Mouse (Mus musculus): ENCODE results near the gene Gm45713. TPM values are rescaled to one million over a fixed set of nuclear protein-coding genes. Genes with fewer than 3 reads are reported as not detected.

Gm45713 gene
- polyA plus RNA-seq, 1 experiment from 2014 or later = 0.20 TPM

- H3K4me3 ChIP-seq = peak within 1 kb of the TSS; percentile 66
- peak within 1 kb of the TSS; percentile 89 for H3K27ac ChIP-seq
- H3K9me3 ChIP-seq = no peaks in the 10 kb centered on the region
- H3K4me1 ChIP-seq = peaks cover 33% of the 10 kb centered on the region
- peak within 1 kb of the TSS; percentile 88 for H3K9ac ChIP-seq
- WGBS = under 1% methylated on average over 16 of the region's 16 CpGs
- peak; percentile 88 for ATAC-seq (ENCODE audit: insufficient number of reproducible peaks, insufficient read depth, low FRiP score, low TSS enrichment, low read depth)
- H3K36me3 ChIP-seq = peaks cover 35% of the 10 kb centered on the region
- peak within 1 kb of the TSS; percentile 76 for H3K4me2 ChIP-seq
- H3K27me3 ChIP-seq = no peaks in the 10 kb centered on the region
Observed at GRCm38 (mm10) chr7:45092048-45092447, 44.0 kb downstream of the Gm45713 start, which contains the start of gene Rcn3. Rcn3 (minus strand) TSS chr7:45092221.

GRCm38 (mm10) chr7:45091001-45091990 is 44.7 kb downstream of the Gm45713 start:
- peak overlapping the region; percentile 88 for H3K9ac ChIP-seq
- 0 out of 2 replicates have a peak, but pooled peaks have one; percentile 26 for ATAC-seq (ENCODE audit: insufficient number of reproducible peaks, insufficient read depth, low FRiP score, low TSS enrichment, low read depth)
- H3K9me3 ChIP-seq = no peaks in the 10 kb centered on the region
- peak overlapping the region; percentile 66 for H3K4me3 ChIP-seq
- H3K27me3 ChIP-seq = no peaks in the 10 kb centered on the region
- peaks cover 33% of the 10 kb centered on the region for H3K4me1 ChIP-seq
- 10% methylated on average over 35 of the region's 35 CpGs for WGBS
- H3K36me3 ChIP-seq = peaks cover 38% of the 10 kb centered on the region
- H3K27ac ChIP-seq = peak overlapping the region; percentile 89
- H3K4me2 ChIP-seq = peak overlapping the region; percentile 76

GRCm38 (mm10) chr7:45090251-45090977 is 45.6 kb downstream of the Gm45713 start:
- H3K4me3 ChIP-seq = peak overlapping the region; percentile 66
- peak overlapping the region; percentile 89 for H3K27ac ChIP-seq
- H3K9ac ChIP-seq = peak overlapping the region; percentile 88
- WGBS = 75% methylated on average over 13 of the region's 13 CpGs
- peaks cover 43% of the 10 kb centered on the region for H3K36me3 ChIP-seq
- no peaks in the 10 kb centered on the region for H3K9me3 ChIP-seq
- no peaks in the 10 kb centered on the region for H3K27me3 ChIP-seq
- no peak for ATAC-seq (ENCODE audit: insufficient number of reproducible peaks, insufficient read depth, low FRiP score, low TSS enrichment, low read depth)
- H3K4me2 ChIP-seq = peak overlapping the region; percentile 76
- H3K4me1 ChIP-seq = peaks cover 33% of the 10 kb centered on the region

- no peak overlapping the region for H3K9ac ChIP-seq
- no peak for ATAC-seq (ENCODE audit: insufficient number of reproducible peaks, insufficient read depth, low FRiP score, low TSS enrichment, low read depth)
- no peak overlapping the region for H3K4me3 ChIP-seq
- H3K27me3 ChIP-seq = no peaks in the 10 kb centered on the region
- H3K4me1 ChIP-seq = peaks cover 21% of the 10 kb centered on the region
- WGBS = 93% methylated on average over 17 of the region's 17 CpGs
- peaks cover 57% of the 10 kb centered on the region for H3K36me3 ChIP-seq
- no peak overlapping the region for H3K27ac ChIP-seq
- H3K4me2 ChIP-seq = no peak overlapping the region
- no peaks in the 10 kb centered on the region for H3K9me3 ChIP-seq
Observed at GRCm38 (mm10) chr7:45088597-45088996, 47.4 kb downstream of the Gm45713 start.

GRCm38 (mm10) chr7:45086084-45086483 is 49.9 kb downstream of the Gm45713 start:
- H3K4me2 ChIP-seq = no peak overlapping the region
- H3K9me3 ChIP-seq = no peaks in the 10 kb centered on the region
- H3K27ac ChIP-seq = no peak overlapping the region
- H3K4me1 ChIP-seq = peaks cover 22% of the 10 kb centered on the region
- H3K9ac ChIP-seq = no peak overlapping the region
- ATAC-seq (ENCODE audit: insufficient number of reproducible peaks, insufficient read depth, low FRiP score, low TSS enrichment, low read depth) = no peak
- no peak overlapping the region for H3K4me3 ChIP-seq
- peaks cover 79% of the 10 kb centered on the region for H3K36me3 ChIP-seq
- WGBS = 79% methylated on average over 4 of the region's 4 CpGs
- H3K27me3 ChIP-seq = no peaks in the 10 kb centered on the region

GRCm38 (mm10) chr7:45083300-45083890 is 52.6 kb downstream of the Gm45713 start:
- Histone ChIP-seq H3K4me3 (no peak overlapping the region), H3K27me3 (no peaks in the 10 kb centered on the region), H3K4me1 (peaks cover 15% of the 10 kb centered on the region), H3K36me3 (peaks cover 72% of the 10 kb centered on the region), H3K4me2 (no peak overlapping the region), H3K9me3 (no peaks in the 10 kb centered on the region), H3K9ac (peak overlapping the region; percentile 36; the same call in 1 of the 2 replicates), H3K27ac (peak overlapping the region; percentile 80)
- ATAC-seq (ENCODE audit: insufficient number of reproducible peaks, insufficient read depth, low FRiP score, low TSS enrichment, low read depth) = no peak; the same call in 1 of the 2 replicates
- WGBS = 84% methylated on average over 22 of the region's 22 CpGs

GRCm38 (mm10) chr7:45082401-45083299 is 53.4 kb downstream of the Gm45713 start:
- H3K36me3 ChIP-seq = peaks cover 67% of the 10 kb centered on the region

GRCm38 (mm10) chr7:45081016-45081415 is 55.0 kb downstream of the Gm45713 start:
- WGBS = 45% methylated on average over 5 of the region's 5 CpGs
- H3K9me3 ChIP-seq = no peaks in the 10 kb centered on the region
- no peak overlapping the region for H3K4me2 ChIP-seq
- H3K4me1 ChIP-seq = peaks cover 15% of the 10 kb centered on the region
- ATAC-seq (ENCODE audit: insufficient number of reproducible peaks, insufficient read depth, low FRiP score, low TSS enrichment, low read depth) = no peak
- peaks cover 67% of the 10 kb centered on the region for H3K36me3 ChIP-seq
- H3K9ac ChIP-seq = no peak overlapping the region
- peak overlapping the region; percentile 9; the same call in 1 of the 2 replicates for H3K27ac ChIP-seq
- H3K27me3 ChIP-seq = no peaks in the 10 kb centered on the region
- no peak overlapping the region for H3K4me3 ChIP-seq

More at GRCm38 (mm10) chr7:45082401-45083299, 53.4 kb downstream of the Gm45713 start:
- ATAC-seq (ENCODE audit: insufficient number of reproducible peaks, insufficient read depth, low FRiP score, low TSS enrichment, low read depth) = 0 out of 2 replicates have a peak, but pooled peaks have one; percentile 35
- Histone ChIP-seq H3K9me3 (no peaks in the 10 kb centered on the region), H3K4me1 (peaks cover 15% of the 10 kb centered on the region), H3K4me3 (no peak overlapping the region), H3K27me3 (no peaks in the 10 kb centered on the region), H3K9ac (0 out of 2 replicates have a peak overlapping the region, but pooled peaks have one; percentile 36), H3K4me2 (0 out of 2 replicates have a peak overlapping the region, but pooled peaks have one; percentile 18), H3K27ac (peak overlapping the region; percentile 80)
- WGBS = 64% methylated on average over 25 of the region's 25 CpGs

GRCm38 (mm10) chr7:45079856-45080255 is 56.2 kb downstream of the Gm45713 start:
- H3K4me2 ChIP-seq = no peak overlapping the region
- H3K9ac ChIP-seq = no peak overlapping the region
- H3K4me1 ChIP-seq = peaks cover 15% of the 10 kb centered on the region
- 2% methylated on average over 10 of the region's 10 CpGs for WGBS
- no peak overlapping the region for H3K4me3 ChIP-seq
- no peak for ATAC-seq (ENCODE audit: insufficient number of reproducible peaks, insufficient read depth, low FRiP score, low TSS enrichment, low read depth)
- H3K9me3 ChIP-seq = no peaks in the 10 kb centered on the region
- no peaks in the 10 kb centered on the region for H3K27me3 ChIP-seq
- no peak overlapping the region for H3K27ac ChIP-seq
- H3K36me3 ChIP-seq = peaks cover 67% of the 10 kb centered on the region

GRCm38 (mm10) chr7:45078513-45078912 is 57.5 kb downstream of the Gm45713 start:
- H3K36me3 ChIP-seq = peaks cover 68% of the 10 kb centered on the region
- ATAC-seq (ENCODE audit: insufficient number of reproducible peaks, insufficient read depth, low FRiP score, low TSS enrichment, low read depth) = no peak

More at GRCm38 (mm10) chr7:45078513-45078912, 57.5 kb downstream of the Gm45713 start:
- Histone ChIP-seq H3K4me3 (no peak overlapping the region), H3K9me3 (no peaks in the 10 kb centered on the region), H3K27ac (no peak overlapping the region), H3K9ac (no peak overlapping the region), H3K4me2 (no peak overlapping the region), H3K27me3 (no peaks in the 10 kb centered on the region), H3K4me1 (peaks cover 14% of the 10 kb centered on the region)
- 41% methylated on average over 9 of the region's 9 CpGs for WGBS

Data from embryonic facial prominence, embryonic 13.5 days (tissue).